Mouse (Mus musculus) CH12.LX (cell line): ENCODE results near the gene Zfp771. TPM values are rescaled to one million over a fixed set of nuclear protein-coding genes. Genes with fewer than 3 reads are reported as not detected.

Experiments
- DNase-seq: peaks from one replicate; pipeline ENCODE4 v3.0.0-alpha.2; 2013; ENCODE audit errors: extremely low read depth
- H3K27ac ChIP-seq: 2 replicates; pipeline ENCODE4 v1.5.1; 2012; ENCODE audit warnings: low read depth, mild to moderate bottlenecking, control low read depth, moderate library complexity; ENCODE audit not compliant: insufficient read depth
- H3K27me3 ChIP-seq: replicated peaks from 2 replicates; pipeline ENCODE3; 2012; ENCODE audit warnings: inconsistent platforms
- H3K36me3 ChIP-seq, 2 experiments: replicated peaks in 1 of 2; 2 replicates each; pipeline versions ENCODE3 to v1.6.1; 2012; ENCODE audit warnings: inconsistent platforms in 1 of 2, low read length in 1 of 2, mild to moderate bottlenecking in 1 of 2, mixed read lengths in 1 of 2, moderate library complexity in 1 of 2; ENCODE audit not compliant: control insufficient read depth in 1 of 2, insufficient read depth in 1 of 2
- H3K4me1 ChIP-seq, 2 experiments: 2 replicates each; pipeline ENCODE4 v1.6.1; 2012; ENCODE audit warnings: inconsistent platforms in 1 of 2, moderate library complexity in 1 of 2; ENCODE audit not compliant: insufficient read depth in 2 of 2, control insufficient read depth in 1 of 2
- H3K4me2 ChIP-seq: 2 replicates; pipeline ENCODE4 v1.6.1; 2012; ENCODE audit warnings: low read depth, mild to moderate bottlenecking, control low read depth; ENCODE audit not compliant: poor library complexity, insufficient read depth, severe bottlenecking
- H3K4me3 ChIP-seq, 3 experiments: fragments of 150-350 bp in 1 of 3; sonication (generic) in 1 of 3; replicated peaks in 1 of 3; 2 replicates each; pipeline versions ENCODE3 to v1.5.1; 2011 to 2012; ENCODE audit warnings: low read depth in 2 of 3, low read length in 2 of 3, mild to moderate bottlenecking in 2 of 3, moderate library complexity in 2 of 3, control low read depth in 1 of 3, improper control_type of control experiment in 1 of 3, inconsistent platforms in 1 of 3, mixed read lengths in 1 of 3; ENCODE audit not compliant: poor library complexity in 1 of 3
- H3K79me2 ChIP-seq: replicated peaks from 2 replicates; pipeline ENCODE4 v1.6.1; 2012; ENCODE audit warnings: mild to moderate bottlenecking, moderate library complexity; ENCODE audit not compliant: control insufficient read depth, poor library complexity, insufficient read depth, severe bottlenecking; ENCODE audit errors: extremely low read depth
- H3K9ac ChIP-seq: 2 replicates; pipeline ENCODE4 v1.6.1; 2012; ENCODE audit warnings: low read depth, mild to moderate bottlenecking, control low read depth, moderate library complexity; ENCODE audit not compliant: insufficient read depth
- H3K9me3 ChIP-seq: replicated peaks from 2 replicates; pipeline ENCODE3; 2012; ENCODE audit warnings: low read length, inconsistent platforms, mixed read lengths
- BHLHE40 ChIP-seq: IDR thresholded peaks from 2 replicates; pipeline ENCODE4 v1.6.1; 2011; ENCODE audit warnings: mild to moderate bottlenecking, low read depth, low read length, improper control_type of control experiment
- CHD1 ChIP-seq: IDR thresholded peaks from 2 replicates; pipeline ENCODE4 v1.6.1; 2012; ENCODE audit warnings: low read depth, low read length, improper control_type of control experiment, inconsistent platforms
- CHD2 ChIP-seq: IDR thresholded peaks from 2 replicates; pipeline ENCODE4 v1.6.1; 2011; ENCODE audit warnings: low read length, improper control_type of control experiment
- CTCF ChIP-seq, 2 experiments: IDR thresholded peaks in 1 of 2; conservative IDR thresholded peaks in 1 of 2; 2 replicates each; pipeline ENCODE4 v1.5.1; 2011 to 2012; ENCODE audit warnings: low read depth in 2 of 2, low read length in 2 of 2, improper control_type of control experiment in 1 of 2, inconsistent platforms in 1 of 2, mild to moderate bottlenecking in 1 of 2, moderate library complexity in 1 of 2
- E2F4 ChIP-seq: IDR thresholded peaks from 2 replicates; pipeline ENCODE4 v1.6.1; 2011; ENCODE audit warnings: low read depth, low read length, improper control_type of control experiment; ENCODE audit not compliant: insufficient replicate concordance
- ELF1 ChIP-seq: IDR thresholded peaks from 2 replicates; pipeline ENCODE4 v1.6.1; 2014; ENCODE audit warnings: low read depth, mild to moderate bottlenecking, inconsistent platforms, low read length, improper control_type of control experiment
- EP300 ChIP-seq: IDR thresholded peaks from 2 replicates; pipeline ENCODE4 v1.6.1; 2011; ENCODE audit warnings: low read length, improper control_type of control experiment
- ETS1 ChIP-seq: conservative IDR thresholded peaks from 2 replicates; pipeline ENCODE4 v1.6.1; 2012; ENCODE audit warnings: low read depth, mild to moderate bottlenecking, inconsistent platforms, low read length, improper control_type of control experiment, moderate library complexity
- GABPA ChIP-seq: IDR thresholded peaks from 2 replicates; pipeline ENCODE4 v1.6.1; 2012; ENCODE audit warnings: low read depth, low read length, improper control_type of control experiment, inconsistent platforms; ENCODE audit not compliant: insufficient replicate concordance
- HCFC1 ChIP-seq: IDR thresholded peaks from 2 replicates; pipeline ENCODE4 v1.6.1; 2012; ENCODE audit warnings: low read depth, mild to moderate bottlenecking, inconsistent platforms, low read length, improper control_type of control experiment
- IRF4 ChIP-seq: IDR thresholded peaks from 2 replicates; pipeline ENCODE4 v1.6.1; 2014; ENCODE audit warnings: low read depth, mild to moderate bottlenecking, inconsistent platforms, low read length, improper control_type of control experiment
- JUN ChIP-seq: IDR thresholded peaks from 2 replicates; pipeline ENCODE4 v1.6.1; 2011; ENCODE audit warnings: low read depth, mild to moderate bottlenecking, low read length, improper control_type of control experiment, moderate library complexity; ENCODE audit not compliant: insufficient read depth
- JUND ChIP-seq: conservative IDR thresholded peaks from 2 replicates; pipeline ENCODE4 v1.6.1; 2011; ENCODE audit warnings: low read depth, low read length, improper control_type of control experiment
- KAT2A ChIP-seq: IDR thresholded peaks from 2 replicates; pipeline ENCODE4 v1.6.1; 2012; ENCODE audit warnings: low read length, improper control_type of control experiment, inconsistent platforms; ENCODE audit not compliant: insufficient replicate concordance
- MAFK ChIP-seq: IDR thresholded peaks from 2 replicates; pipeline ENCODE4 v1.6.1; 2011; ENCODE audit warnings: low read length, improper control_type of control experiment; ENCODE audit not compliant: insufficient replicate concordance
- MAX ChIP-seq: IDR thresholded peaks from 2 replicates; pipeline ENCODE4 v1.6.1; 2011; ENCODE audit warnings: low read length, improper control_type of control experiment
- MAZ ChIP-seq: IDR thresholded peaks from 2 replicates; pipeline ENCODE4 v1.6.1; 2012; ENCODE audit warnings: low read depth, mild to moderate bottlenecking, inconsistent platforms, low read length, improper control_type of control experiment, moderate library complexity
- MEF2A ChIP-seq: IDR thresholded peaks from 2 replicates; pipeline ENCODE4 v1.6.1; 2014; ENCODE audit warnings: low read depth, mild to moderate bottlenecking, inconsistent platforms, low read length, improper control_type of control experiment, borderline replicate concordance
- MXI1 ChIP-seq: IDR thresholded peaks from 2 replicates; pipeline ENCODE4 v1.6.1; 2011; ENCODE audit warnings: mild to moderate bottlenecking, low read depth, low read length, improper control_type of control experiment
- MYC ChIP-seq: IDR thresholded peaks from 2 replicates; pipeline ENCODE4 v1.6.1; 2011; ENCODE audit warnings: low read depth, mild to moderate bottlenecking, improper control_type of control experiment, low read length
- NELFE ChIP-seq: IDR thresholded peaks from 2 replicates; pipeline ENCODE4 v1.6.1; 2011; ENCODE audit warnings: low read depth, low read length, improper control_type of control experiment
- NRF1 ChIP-seq: IDR thresholded peaks from 2 replicates; pipeline ENCODE4 v1.6.1; 2014; ENCODE audit warnings: low read depth, mild to moderate bottlenecking, inconsistent platforms, low read length, improper control_type of control experiment, moderate library complexity
- PAX5 ChIP-seq: IDR thresholded peaks from 2 replicates; pipeline ENCODE4 v1.6.1; 2012; ENCODE audit warnings: low read length, inconsistent platforms, mixed read lengths
- POLR2A ChIP-seq: IDR thresholded peaks from 2 replicates; pipeline ENCODE4 v1.6.1; 2011; ENCODE audit warnings: low read depth, mild to moderate bottlenecking, improper control_type of control experiment, low read length
- POLR2AphosphoS2 ChIP-seq: IDR thresholded peaks from 2 replicates; pipeline ENCODE4 v1.6.1; 2011; ENCODE audit warnings: low read depth, low read length, improper control_type of control experiment
- RAD21 ChIP-seq: IDR thresholded peaks from 2 replicates; pipeline ENCODE4 v1.6.1; 2011; ENCODE audit warnings: low read depth, mild to moderate bottlenecking, low read length, improper control_type of control experiment, moderate library complexity
- RCOR1 ChIP-seq: conservative IDR thresholded peaks from 2 replicates; pipeline ENCODE4 v1.6.1; 2012; ENCODE audit warnings: low read depth, mild to moderate bottlenecking, inconsistent platforms, low read length, improper control_type of control experiment
- SIN3A ChIP-seq: IDR thresholded peaks from 2 replicates; pipeline ENCODE4 v1.6.1; 2012; ENCODE audit warnings: low read length, improper control_type of control experiment, inconsistent platforms
- SMC3 ChIP-seq: IDR thresholded peaks from 2 replicates; pipeline ENCODE4 v1.6.1; 2011; ENCODE audit warnings: low read depth, low read length, improper control_type of control experiment
- TBP ChIP-seq: conservative IDR thresholded peaks from 2 replicates; pipeline ENCODE4 v1.6.1; 2011; ENCODE audit warnings: low read depth, low read length, improper control_type of control experiment
- TCF12 ChIP-seq: IDR thresholded peaks from 2 replicates; pipeline ENCODE4 v1.6.1; 2014; ENCODE audit warnings: low read depth, mild to moderate bottlenecking, inconsistent platforms, low read length, improper control_type of control experiment
- UBTF ChIP-seq: IDR thresholded peaks from 2 replicates; pipeline ENCODE4 v1.6.1; 2012; ENCODE audit warnings: low read depth, mild to moderate bottlenecking, inconsistent platforms, low read length, improper control_type of control experiment, moderate library complexity
- USF1 ChIP-seq: IDR thresholded peaks from 2 replicates; pipeline ENCODE4 v1.6.1; 2014; ENCODE audit warnings: low read depth, mild to moderate bottlenecking, inconsistent platforms, low read length, improper control_type of control experiment
- USF2 ChIP-seq: conservative IDR thresholded peaks from 2 replicates; pipeline ENCODE4 v1.6.1; 2011; ENCODE audit warnings: low read depth, low read length, improper control_type of control experiment
- ZC3H11A ChIP-seq: IDR thresholded peaks from 2 replicates; pipeline ENCODE4 v1.6.1; 2012; ENCODE audit warnings: low read depth, mild to moderate bottlenecking, inconsistent platforms, low read length, improper control_type of control experiment
- ZKSCAN1 ChIP-seq: IDR thresholded peaks from 2 replicates; pipeline ENCODE4 v1.6.1; 2012; ENCODE audit warnings: low read depth, inconsistent platforms, low read length, improper control_type of control experiment, borderline replicate concordance
- ZMIZ1 ChIP-seq: IDR thresholded peaks from 2 replicates; pipeline ENCODE4 v1.6.1; 2012; ENCODE audit warnings: low read depth, mild to moderate bottlenecking, inconsistent platforms, low read length, improper control_type of control experiment
- ZNF384 ChIP-seq: IDR thresholded peaks from 2 replicates; pipeline ENCODE4 v1.6.1; 2012; ENCODE audit warnings: low read depth, low read length, improper control_type of control experiment, inconsistent platforms
- dilution Hi-C: fragments of 300-500 bp; cut with MboI; formaldehyde crosslinking; loops from 2 replicates; pipeline ENCODE4 v1.14.3; 2020; ENCODE audit warnings: low sequenced_read_pairs; ENCODE audit not compliant: extremely low pct_unique_long_range_greater_than_20kb, extremely low pct_ligation_motif_present
- in situ Hi-C: fragments of 300-500 bp; cut with MboI; formaldehyde crosslinking; loops from 3 replicates; pipeline ENCODE4 v1.14.3; 2019; ENCODE audit warnings: low sequenced_read_pairs, low pct_ligation_motif_present, low pct_unique_long_range_greater_than_20kb, mixed read lengths
- polyA plus RNA-seq: library from polyadenylated mRNA; unstranded; fragments of >175 nt; gene quantifications from 2 replicates; pipeline ENCODE4 v1.2.1, GENCODE M21; 2012; ENCODE audit warnings: low read depth; ENCODE audit not compliant: insufficient read length
- total RNA-seq, 2 experiments: library from RNA; depleted of rRNA; stranded (reverse); fragments of 300-350 nt in 1 of 2; fragments of >200 nt in 1 of 2; gene quantifications; 2 replicates each; pipeline ENCODE4 v1.2.3; 2012 to 2014

Gene Zfp771
- total and polyA plus RNA-seq, 3 experiments: 26.5 to 35.5 (median 27.0) TPM

GRCm38 (mm10) chr7:127208553-127209438 is 35.3 kb upstream of the Zfp771 start, which contains the start of gene Mylpf:
Gene Mylpf (plus strand): TSS chr7:127208890.
- peaks cover 8 to 26% of the 10 kb centered on the region in 2 experiments for H3K36me3 ChIP-seq
- peak; percentile 76 for TF ChIP-seq MXI1
- TF ChIP-seq MYC: peak; percentile 6; the same call in 1 of the 2 replicates
- TF ChIP-seq CHD1: no peak
- TF ChIP-seq MEF2A: peak; percentile 66
- no peak for TF ChIP-seq ZC3H11A
- TF ChIP-seq USF1: no peak
- TF ChIP-seq POLR2AphosphoS2: no peak; the same call in 1 of the 2 replicates
- TF ChIP-seq ETS1: no peak; the same call in 1 of the 2 replicates
- TF ChIP-seq NRF1: peak; percentile 90
- no peak for TF ChIP-seq RCOR1
- peak; percentile 72; the same call in 1 of the 2 replicates for TF ChIP-seq KAT2A
- peak; percentile 40; the same call in 1 of the 2 replicates for TF ChIP-seq MAX
- TF ChIP-seq GABPA: no peak
- peak; percentile 95 for TF ChIP-seq MAZ
- peak; percentile 29; the same call in 1 of the 2 replicates for TF ChIP-seq BHLHE40
- TF ChIP-seq TBP: peak; percentile 95
- peak; percentile 74; the same call in 1 of the 2 replicates for TF ChIP-seq TCF12
- TF ChIP-seq USF2: no peak
- TF ChIP-seq EP300: no peak
- TF ChIP-seq MAFK: no peak
- peak; percentile 80 for TF ChIP-seq ZMIZ1
- no peak for TF ChIP-seq JUN
- TF ChIP-seq UBTF: no peak; the same call in 1 of the 2 replicates
- TF ChIP-seq SMC3: peak; percentile 70
- peak; percentile 21; the same call in 1 of the 2 replicates for TF ChIP-seq JUND
- TF ChIP-seq ZKSCAN1: no peak
- peak; percentile 97 for TF ChIP-seq POLR2A
- TF ChIP-seq SIN3A: peak; percentile 79
- 0 out of 2 replicates have a peak, but pooled peaks have one; percentile 67 for TF ChIP-seq E2F4
- peak; percentile 82 for TF ChIP-seq ELF1
- TF ChIP-seq CHD2: peak; percentile 93
- no peak for TF ChIP-seq IRF4
- TF ChIP-seq HCFC1: peak; percentile 73
- TF ChIP-seq PAX5: no peak
- TF ChIP-seq ZNF384: peak; percentile 98
- peak; percentile 75 for TF ChIP-seq NELFE
- peak; percentile 8 to 78; a peak in 2 of 4 replicates for TF ChIP-seq CTCF (conservative IDR thresholded peaks at IDR 0.05 in 1 of 2, IDR thresholded peaks at IDR 0.05 in 1 of 2; ENCODE audit: low read depth in 2 of 2, low read length in 2 of 2)
- peak; percentile 28 for TF ChIP-seq RAD21
- TF ChIP-seq, all 38 proteins: peak for 23
- peak within 1 kb of the TSS; percentile 51 for H3K27ac ChIP-seq
- peak within 1 kb of the TSS; percentile 68 to 90 (median 79) for H3K4me3 ChIP-seq
- no peaks in the 10 kb centered on the region for H3K9me3 ChIP-seq
- H3K27me3 ChIP-seq: no peaks in the 10 kb centered on the region
- peak within 1 kb of the TSS; percentile 91 for H3K4me2 ChIP-seq
- peaks cover 8 to 40% of the 10 kb centered on the region in 2 experiments for H3K4me1 ChIP-seq
- H3K79me2 ChIP-seq: peaks cover 35% of the 10 kb centered on the region
- peak within 1 kb of the TSS; percentile 85 for H3K9ac ChIP-seq
- DNase-seq: peak; percentile 100
- in situ Hi-C loops (no loop called here), dilution Hi-C loops (no loop called here)
